Mouse (Mus musculus): ENCODE measurements around the gene Oosp1. TPM values are rescaled to one million over a fixed set of nuclear protein-coding genes. Genes with fewer than 3 reads are reported as not detected.

The Oosp1 gene
- polyA plus RNA-seq, 1 experiment from 2014 or later, result not detected

Other genes with a start within 250 kb of the Oosp1 start
- 0.06 TPM in 1 of 2 replicates, not detected in the other for gene Ms4a4b, start 247.6 kb downstream of the Oosp1 start, polyA plus RNA-seq (2015; fragmentation: Nextera tagmentation; extraction: Ambion mirVana)
- gene Ms4a6c, start 221.8 kb downstream of the Oosp1 start, polyA plus RNA-seq (2015; fragmentation: Nextera tagmentation; extraction: Ambion mirVana), result 5.1 and 5.2 TPM in 2 replicates
- not detected in 2 replicates for gene Gm8369, start 205.2 kb downstream of the Oosp1 start, polyA plus RNA-seq (2015; fragmentation: Nextera tagmentation; extraction: Ambion mirVana)
- gene Ms4a6b, start 174.6 kb downstream of the Oosp1 start, polyA plus RNA-seq (2015; fragmentation: Nextera tagmentation; extraction: Ambion mirVana), result 3.8 TPM in 2 replicates
- gene Ms4a4d, start 154.3 kb downstream of the Oosp1 start, polyA plus RNA-seq (2015; fragmentation: Nextera tagmentation; extraction: Ambion mirVana), result 0.10 and 0.30 TPM in 2 replicates
- 2.8 and 4.2 TPM in 2 replicates for gene Ms4a6d, start 86.3 kb downstream of the Oosp1 start, polyA plus RNA-seq (2015; fragmentation: Nextera tagmentation; extraction: Ambion mirVana)
- 1.3 and 2.0 TPM in 2 replicates for gene Ms4a2, start 67.4 kb downstream of the Oosp1 start, polyA plus RNA-seq (2015; fragmentation: Nextera tagmentation; extraction: Ambion mirVana)
- 0.17 and 0.55 TPM in 2 replicates for gene Ms4a3, start 50.3 kb downstream of the Oosp1 start, polyA plus RNA-seq (2015; fragmentation: Nextera tagmentation; extraction: Ambion mirVana)
- not detected in 2 replicates for gene Oosp2, start 30.6 kb downstream of the Oosp1 start, polyA plus RNA-seq (2015; fragmentation: Nextera tagmentation; extraction: Ambion mirVana)
- not detected in 2 replicates for gene Oosp3, start 5.9 kb upstream of the Oosp1 start, polyA plus RNA-seq (2015; fragmentation: Nextera tagmentation; extraction: Ambion mirVana)
- not detected in 2 replicates for gene Gif, start 56.4 kb upstream of the Oosp1 start, polyA plus RNA-seq (2015; fragmentation: Nextera tagmentation; extraction: Ambion mirVana)
- gene Mrpl16, start 79.2 kb upstream of the Oosp1 start, polyA plus RNA-seq (2015; fragmentation: Nextera tagmentation; extraction: Ambion mirVana), result 52.2 and 52.6 TPM in 2 replicates
- gene Stx3, start 128.3 kb upstream of the Oosp1 start, polyA plus RNA-seq (2015; fragmentation: Nextera tagmentation; extraction: Ambion mirVana), result 20.4 TPM in 2 replicates
- gene Olfr1417, start 148.1 kb upstream of the Oosp1 start, polyA plus RNA-seq (2015; fragmentation: Nextera tagmentation; extraction: Ambion mirVana), result not detected in 2 replicates
- not detected in 2 replicates for gene Olfr1418, start 169.9 kb upstream of the Oosp1 start, polyA plus RNA-seq (2015; fragmentation: Nextera tagmentation; extraction: Ambion mirVana)
- not detected in 2 replicates for gene Olfr1419, start 184.0 kb upstream of the Oosp1 start, polyA plus RNA-seq (2015; fragmentation: Nextera tagmentation; extraction: Ambion mirVana)
- 0.16 TPM in 1 of 2 replicates, not detected in the other for gene Olfr1420, start 195.4 kb upstream of the Oosp1 start, polyA plus RNA-seq (2015; fragmentation: Nextera tagmentation; extraction: Ambion mirVana)
- gene Patl1, start 221.2 kb upstream of the Oosp1 start, polyA plus RNA-seq (2015; fragmentation: Nextera tagmentation; extraction: Ambion mirVana), result 19.3 and 20.1 TPM in 2 replicates